In the genomic region with DNA sequence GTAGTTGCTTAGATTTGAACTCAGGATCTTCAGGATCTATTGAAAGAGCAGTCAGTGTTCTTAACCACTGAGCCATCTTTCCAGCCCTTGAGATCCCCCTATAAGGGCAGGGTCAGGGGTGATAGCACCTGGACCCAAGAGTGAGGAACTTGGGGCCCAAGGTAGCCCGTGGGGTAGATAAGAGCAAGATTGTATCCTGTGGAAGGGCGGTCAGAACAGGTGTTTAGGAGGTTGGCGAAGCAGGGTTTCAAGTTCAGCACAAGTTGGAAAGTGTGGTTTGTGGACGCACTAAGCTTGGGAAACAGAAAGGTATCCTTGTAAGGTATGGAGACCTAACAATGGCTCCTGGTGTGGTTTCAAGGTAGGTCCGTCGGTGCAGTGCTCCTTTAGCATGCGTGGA, we compare ENCODE assay signal across 23 mouse cellular contexts. TPM values are rescaled to one million over a fixed set of nuclear protein-coding genes. Genes with fewer than 3 reads are reported as not detected.
A peak's percentile ranks its signal among the peaks of the same experiment; 100 is the strongest.
DNase-seq lines count a peak whose midpoint lies in the region; ATAC-seq and TF ChIP-seq lines count a peak whose summit lies in the region.
"Had no signal": no experiment of that assay in that cellular context is flagged by ENCODE, and none has a peak within 500 bp of the region (broad histone marks: within the 10 kb centered on the region; RNA-seq: fewer than 3 reads in every experiment).

No protein-coding gene starts in this region.

- DNase-seq in ES-E14 (ENCODE audit: low read depth, low spot score): no peak
- no peak for DNase-seq in urinary bladder, postnatal 36 days (ENCODE audit: low spot score in 2 of 2)
- DNase-seq: adrenal gland, adult 2 months; adrenal gland, postnatal 10 days; adrenal gland, postnatal 25 days; cerebellum, adult 11 months; cerebellum, adult 18-20 months; cerebellum, adult 8-10 months; cerebellum, adult 9-11 months; cerebellum, postnatal 14 days; cerebellum, postnatal 36 days; embryo, embryonic 11 days had no signal

- 0 out of 2 replicates have a peak, but pooled peaks have one; percentile 16 for ATAC-seq in intestine, embryonic 16.5 days
- ATAC-seq in intestine, postnatal 0 days: no peak
- ATAC-seq: forebrain, embryonic 14.5 days; forebrain, embryonic 16.5 days had no signal

- H3K9ac ChIP-seq in intestine, embryonic 16.5 days (ENCODE audit: low read depth, low read length): no peak overlapping the region
- H3K9ac ChIP-seq in intestine, postnatal 0 days (ENCODE audit: low read depth, low read length): no peak overlapping the region
- H3K9ac ChIP-seq in ES-Bruce4 (ENCODE audit: low read depth, poor library complexity, severe bottlenecking) (peak overlapping the region; percentile 46; the same call in 1 of the 2 replicates), ES-E14 (ENCODE audit: insufficient read depth, low read depth, low read length, poor library complexity, severe bottlenecking) (no peak overlapping the region)
- H3K9ac ChIP-seq: embryonic facial prominence, embryonic 13.5 days; embryonic facial prominence, embryonic 15.5 days; forebrain, embryonic 12.5 days had no signal

- TF ChIP-seq EP300 in ES-Bruce4 (IDR thresholded peaks at IDR 0.05; ENCODE audit: insufficient read depth, low read depth, low read length): no peak

- H3K9me3 ChIP-seq in intestine, embryonic 16.5 days (ENCODE audit: control insufficient read depth, low read length): no peaks in the 10 kb centered on the region
- no peaks in the 10 kb centered on the region for H3K9me3 ChIP-seq in intestine, postnatal 0 days (ENCODE audit: control insufficient read depth)
- H3K9me3 ChIP-seq in ES-Bruce4 (replicated peaks; ENCODE audit: control insufficient read depth, insufficient read depth, low read length, poor library complexity, severe bottlenecking) (no peaks in the 10 kb centered on the region; the same call in 1 of the 2 replicates), ES-E14 (ENCODE audit: control insufficient read depth, insufficient read depth, low read depth, low read length) (no peaks in the 10 kb centered on the region)
- H3K9me3 ChIP-seq: embryonic facial prominence, embryonic 13.5 days; embryonic facial prominence, embryonic 15.5 days; forebrain, embryonic 10.5 days; forebrain, embryonic 12.5 days had no signal

- WGBS in intestine, embryonic 16.5 days: 84% methylated on average over 7 of the region's 7 CpGs
- WGBS in intestine, postnatal 0 days: 65% methylated on average over 7 of the region's 7 CpGs

- TF ChIP-seq CTCF in intestine, postnatal 0 days (IDR thresholded peaks at IDR 0.05; ENCODE audit: low read depth): no peak
- TF ChIP-seq CTCF in ES-Bruce4 (IDR thresholded peaks at IDR 0.05; ENCODE audit: low read depth, low read length): no peak

- H3K27me3 ChIP-seq in intestine, embryonic 16.5 days (replicated peaks; ENCODE audit: control insufficient read depth, insufficient read depth, low read length): no peaks in the 10 kb centered on the region
- H3K27me3 ChIP-seq in intestine, postnatal 0 days (replicated peaks; ENCODE audit: control insufficient read depth, insufficient read depth, low read length): no peaks in the 10 kb centered on the region
- H3K27me3 ChIP-seq in ES-Bruce4 (ENCODE audit: control insufficient read depth, insufficient read depth, low read length, poor library complexity, severe bottlenecking): no peaks in the 10 kb centered on the region
- H3K27me3 ChIP-seq: embryonic facial prominence, embryonic 13.5 days; embryonic facial prominence, embryonic 15.5 days; forebrain, embryonic 12.5 days had no signal

- H3K4me1 ChIP-seq in intestine, embryonic 16.5 days (ENCODE audit: control insufficient read depth, insufficient read depth, low read length): no peaks in the 10 kb centered on the region
- H3K4me1 ChIP-seq in intestine, postnatal 0 days (replicated peaks; ENCODE audit: control insufficient read depth, insufficient read depth, low read length): no peaks in the 10 kb centered on the region
- H3K4me1 ChIP-seq in ES-Bruce4 (ENCODE audit: control insufficient read depth, insufficient read depth, low read length) (peaks cover 5% of the 10 kb centered on the region), ES-E14 (ENCODE audit: control insufficient read depth in 2 of 2, insufficient read depth in 2 of 2, low read length in 2 of 2, poor library complexity in 1 of 2) (peaks cover 13 to 17% of the 10 kb centered on the region in 2 experiments)

- H3K4me2 ChIP-seq in intestine, embryonic 16.5 days (ENCODE audit: low read depth, low read length): no peak overlapping the region
- no peak overlapping the region for H3K4me2 ChIP-seq in intestine, postnatal 0 days (replicated peaks; ENCODE audit: low read depth)
- H3K4me2 ChIP-seq: embryonic facial prominence, embryonic 13.5 days; embryonic facial prominence, embryonic 15.5 days; forebrain, embryonic 12.5 days had no signal

- H3K36me3 ChIP-seq in intestine, embryonic 16.5 days (ENCODE audit: control insufficient read depth, insufficient read depth, low read length): no peaks in the 10 kb centered on the region
- no peaks in the 10 kb centered on the region for H3K36me3 ChIP-seq in intestine, postnatal 0 days (ENCODE audit: control insufficient read depth, insufficient read depth)
- H3K36me3 ChIP-seq in ES-Bruce4 (ENCODE audit: control insufficient read depth, insufficient read depth, low read length, poor library complexity, severe bottlenecking): no peaks in the 10 kb centered on the region
- H3K36me3 ChIP-seq in ES-E14 (ENCODE audit: control insufficient read depth, insufficient read depth, low read length, poor library complexity, severe bottlenecking): peaks cover 2% of the 10 kb centered on the region; the same call in 1 of the 2 replicates
- H3K36me3 ChIP-seq: embryonic facial prominence, embryonic 13.5 days; embryonic facial prominence, embryonic 15.5 days; forebrain, embryonic 10.5 days; forebrain, embryonic 12.5 days had no signal

- H3K27ac ChIP-seq in intestine, embryonic 16.5 days (ENCODE audit: low read length): no peak overlapping the region
- H3K27ac ChIP-seq in intestine, postnatal 0 days (ENCODE audit: low read depth, low read length): no peak overlapping the region
- H3K27ac ChIP-seq in ES-Bruce4 (ENCODE audit: insufficient read depth, low read length): peak overlapping the region; percentile 82
- peak overlapping the region; percentile 28 for H3K27ac ChIP-seq in ES-E14 (ENCODE audit: insufficient read depth, low read depth, low read length, poor library complexity, severe bottlenecking)
- H3K27ac ChIP-seq: embryonic facial prominence, embryonic 13.5 days; embryonic facial prominence, embryonic 15.5 days; forebrain, embryonic 10.5 days; forebrain, embryonic 12.5 days had no signal

- in situ Hi-C loops in ES-E14 (cut with MboI; ENCODE audit: low sequenced_read_pairs in 2 of 2, unreplicated experiment in 2 of 2): no loop called here

- TF ChIP-seq POLR2A in ES-Bruce4 (IDR thresholded peaks at IDR 0.05; ENCODE audit: insufficient read depth, low read length): no peak

- H3K4me3 ChIP-seq in intestine, embryonic 16.5 days (ENCODE audit: low read length): no peak overlapping the region
- H3K4me3 ChIP-seq in intestine, postnatal 0 days (ENCODE audit: low read depth, low read length): no peak overlapping the region
- H3K4me3 ChIP-seq in ES-Bruce4 (ENCODE audit: low read depth, low read length): no peak overlapping the region
- no peak overlapping the region for H3K4me3 ChIP-seq in ES-E14 (ENCODE audit: insufficient read depth in 1 of 2, low read depth in 1 of 2, low read length in 2 of 2, poor library complexity in 1 of 2, severe bottlenecking in 1 of 2)
- H3K4me3 ChIP-seq: embryonic facial prominence, embryonic 13.5 days; embryonic facial prominence, embryonic 15.5 days; erythroblast, embryonic 14.5 days; forebrain, embryonic 10.5 days; forebrain, embryonic 12.5 days had no signal

TF ChIP-seq in ES-E14, 5 proteins besides CTCF, POLR2A, EP300 and RAD21:
- no peak for TF ChIP-seq ZC3H11A (IDR thresholded peaks at IDR 0.05; ENCODE audit: borderline replicate concordance, low read depth, low read length)
- TF ChIP-seq CHD2 (IDR thresholded peaks at IDR 0.05; ENCODE audit: low read depth, low read length): no peak
- no peak for TF ChIP-seq HCFC1 (IDR thresholded peaks at IDR 0.05; ENCODE audit: borderline replicate concordance, insufficient read depth, low read length)
- TF ChIP-seq MAFK (IDR thresholded peaks at IDR 0.05; ENCODE audit: insufficient read depth, low read depth, low read length): no peak
- TF ChIP-seq ZNF384 (IDR thresholded peaks at IDR 0.05; ENCODE audit: low read depth, low read length): no peak

RNA-seq across cellular contexts. Expression of gene Snta1, which starts 10.1 kb away (rescaled TPM):
- 4.1 and 4.3 TPM in 2 replicates for polyA plus RNA-seq in intestine, embryonic 16.5 days (2015; fragmentation: Nextera tagmentation; extraction: Ambion mirVana)
- polyA plus RNA-seq in intestine, postnatal 0 days (2015; fragmentation: Nextera tagmentation; extraction: Ambion mirVana): 4.9 and 7.7 TPM in 2 replicates
- 11.7 and 13.5 TPM in 2 replicates for polyA plus RNA-seq in ES-Bruce4 (2011; ENCODE audit: insufficient read depth, insufficient read length, low read depth, missing spikeins)
- 11.3 and 18.6 TPM in 2 replicates for total RNA-seq in ES-E14 (2012; rRNA removed)
- total RNA-seq: common myeloid progenitor, adult 5-6 weeks had no signal

RNA-seq across cellular contexts. Expression of gene Cbfa2t2, which starts 18.3 kb away (rescaled TPM):
- 21.9 and 23.0 TPM in 2 replicates for polyA plus RNA-seq in intestine, embryonic 16.5 days (2015; fragmentation: Nextera tagmentation; extraction: Ambion mirVana)
- polyA plus RNA-seq in intestine, postnatal 0 days (2015; fragmentation: Nextera tagmentation; extraction: Ambion mirVana): 7.8 and 9.1 TPM in 2 replicates
- 79.9 and 89.5 TPM in 2 replicates for polyA plus RNA-seq in ES-Bruce4 (2011; ENCODE audit: insufficient read depth, insufficient read length, low read depth, missing spikeins)
- 37.6 and 56.4 TPM in 2 replicates for total RNA-seq in ES-E14 (2012; rRNA removed)

RNA-seq across cellular contexts. Expression of gene Cdk5rap1, which starts 45.2 kb away (rescaled TPM):
- 16.9 and 18.1 TPM in 2 replicates for polyA plus RNA-seq in intestine, embryonic 16.5 days (2015; fragmentation: Nextera tagmentation; extraction: Ambion mirVana)
- polyA plus RNA-seq in intestine, postnatal 0 days (2015; fragmentation: Nextera tagmentation; extraction: Ambion mirVana): 4.3 and 13.9 TPM in 2 replicates
- 23.8 and 27.1 TPM in 2 replicates for polyA plus RNA-seq in ES-Bruce4 (2011; ENCODE audit: insufficient read depth, insufficient read length, low read depth, missing spikeins)
- 30.0 and 33.2 TPM in 2 replicates for total RNA-seq in ES-E14 (2012; rRNA removed)

Comparison
In these comparisons a context has a peak if more than half of its experiments do, and no peak if none do; other contexts are left out.
1. H3K27ac ChIP-seq: peak in ES-Bruce4 (single experiment) and ES-E14 (single experiment); none in intestine, embryonic 16.5 days (single experiment) and intestine, postnatal 0 days (single experiment).